Mouse (Mus musculus) T-cell, adult 66 days (primary cell): Measurements from ENCODE around the gene Fbxw5. TPM values are rescaled to one million over a fixed set of nuclear protein-coding genes. Genes with fewer than 3 reads are reported as not detected.

ENCODE experiments used
- total RNA-seq, 2 experiments: library from RNA; stranded (reverse); gene quantifications; 3 replicates in 1 of 2; 4 replicates in 1 of 2; pipeline ENCODE4 v1.2.4; 2023

The Fbxw5 gene
- total RNA-seq: 10 to 100 TPM; 51.3 to 54.9 TPM

GRCm38 (mm10) chr2:25500576-25501405 is at the start of gene Fbxw5:
Gene Fbxw5, plus strand, starts transcription at chr2:25500750.

GRCm38 (mm10) chr2:25456205-25456953 is 44.2 kb upstream of the Fbxw5 start, which contains the start of gene Clic3:
Gene Clic3, plus strand, starts transcription at chr2:25456838.

GRCm38 (mm10) chr2:25460551-25461309 is 39.8 kb upstream of the Fbxw5 start, which contains the start of gene Paxx:
Gene Paxx, minus strand, starts transcription at chr2:25461094.

GRCm38 (mm10) chr2:25469969-25470368 is 30.6 kb upstream of the Fbxw5 start, which contains the start of gene Ptgds:
Gene Ptgds, minus strand, starts transcription at chr2:25470046.

GRCm38 (mm10) chr2:25493476-25493961 is 7.0 kb upstream of the Fbxw5 start, which contains the start of gene Lcn12:
Gene Lcn12, minus strand, starts transcription at chr2:25493911.

GRCm38 (mm10) chr2:25501593-25502486 is 1.3 kb downstream of the Fbxw5 start, which contains the start of gene C8g:
Gene C8g, minus strand, starts transcription at chr2:25501719.

GRCm38 (mm10) chr2:25546811-25547491 is 46.4 kb downstream of the Fbxw5 start, which contains the start of gene Traf2:
Gene Traf2, minus strand, starts transcription at chr2:25546940.

Other genes with a start within 250 kb of the Fbxw5 start
- gene Tmem203, start 245.3 kb upstream of the Fbxw5 start, total RNA-seq: 10 to 100 TPM; 16.7 to 17.9 TPM
- gene Tprn, start 238.1 kb upstream of the Fbxw5 start, total RNA-seq: 10 to 100 TPM; 15.9 to 22.1 TPM
- 10 to 100 TPM; 43.8 to 45.5 TPM for gene Ssna1, start 228.3 kb upstream of the Fbxw5 start, total RNA-seq
- 100 to 1,000 TPM; 108 to 110 TPM for gene Anapc2, start 228.3 kb upstream of the Fbxw5 start, total RNA-seq
- not detected for gene Tmem210, start 212.6 kb upstream of the Fbxw5 start, total RNA-seq
- not detected for gene Lrrc26, start 210.8 kb upstream of the Fbxw5 start, total RNA-seq
- not detected for gene Grin1, start 181.6 kb upstream of the Fbxw5 start, total RNA-seq
- 10 to 100 TPM; 46.4 to 46.6 TPM for gene Man1b1, start 168.4 kb upstream of the Fbxw5 start, total RNA-seq
- gene Dpp7, start 144.4 kb upstream of the Fbxw5 start, total RNA-seq: 10 to 100 TPM; 10.7 to 22.7 TPM
- gene Uap1l1, start 135.1 kb upstream of the Fbxw5 start, total RNA-seq: 10 to 100 TPM in 1 of 2 experiments, 1 to 10 TPM in 1; 8.9 to 12.4 TPM
- 1 to 10 TPM in 1 of 2 experiments, under 1 TPM in 1; 0.39 to 2.7 TPM for gene Sapcd2, start 128.4 kb upstream of the Fbxw5 start, total RNA-seq
- not detected for gene Entpd2, start 104.9 kb upstream of the Fbxw5 start, total RNA-seq
- 1 to 10 TPM; 3.3 to 3.8 TPM for gene Npdc1, start 101.4 kb upstream of the Fbxw5 start, total RNA-seq
- gene Fut7, start 77.5 kb upstream of the Fbxw5 start, total RNA-seq: under 1 TPM; 0.39 to 0.73 TPM
- gene Abca2, start 72.0 kb upstream of the Fbxw5 start, total RNA-seq: 10 to 100 TPM; 82.9 to 83.2 TPM
- gene Clic3, start 43.9 kb upstream of the Fbxw5 start, total RNA-seq: 1 to 10 TPM in 1 of 2 experiments, not detected in 1; 1.4 TPM
- gene Paxx, start 39.7 kb upstream of the Fbxw5 start, total RNA-seq: 10 to 100 TPM; 71.5 to 79.3 TPM
- gene Ptgds, start 30.7 kb upstream of the Fbxw5 start, total RNA-seq: not detected
- gene Lcn12, start 6.8 kb upstream of the Fbxw5 start, total RNA-seq: not detected
- gene C8g, start 969 bp downstream of the Fbxw5 start, total RNA-seq: 1 to 10 TPM; 1.0 to 1.3 TPM
- gene Traf2, start 46.2 kb downstream of the Fbxw5 start, total RNA-seq: 10 to 100 TPM; 45.3 to 55.1 TPM
- gene Edf1, start 57.1 kb downstream of the Fbxw5 start, total RNA-seq: 100 to 1,000 TPM; 121 to 134 TPM
- 1 to 10 TPM; 2.2 to 4.3 TPM for gene Mamdc4, start 74.1 kb downstream of the Fbxw5 start, total RNA-seq
- gene Phpt1, start 74.5 kb downstream of the Fbxw5 start, total RNA-seq: 10 to 100 TPM; 22.0 to 26.5 TPM
- 1 to 10 TPM in 1 of 2 experiments, under 1 TPM in 1; 0.76 to 2.1 TPM for gene Ajm1, start 81.0 kb downstream of the Fbxw5 start, total RNA-seq
- 100 to 1,000 TPM; 121 to 124 TPM for gene Rabl6, start 107.8 kb downstream of the Fbxw5 start, total RNA-seq
- gene Ccdc183, start 116.9 kb downstream of the Fbxw5 start, total RNA-seq: not detected
- 1 to 10 TPM in 1 of 2 experiments, not detected in 1; 1.0 TPM for gene Tmem141, start 121.3 kb downstream of the Fbxw5 start, total RNA-seq
- 1 to 10 TPM; 4.1 to 6.8 TPM for gene Fcna, start 127.3 kb downstream of the Fbxw5 start, total RNA-seq
- gene Lcn8, start 152.4 kb downstream of the Fbxw5 start, total RNA-seq: not detected
- not detected for gene Lcn5, start 157.2 kb downstream of the Fbxw5 start, total RNA-seq
- not detected for gene Lcn6, start 176.0 kb downstream of the Fbxw5 start, total RNA-seq
- not detected for gene Lcn10, start 182.0 kb downstream of the Fbxw5 start, total RNA-seq
- not detected for gene Obp2a, start 199.3 kb downstream of the Fbxw5 start, total RNA-seq
- gene Bmyc, start 206.0 kb downstream of the Fbxw5 start, total RNA-seq: 10 to 100 TPM; 16.3 to 18.4 TPM
- not detected for gene Obp2b, start 236.3 kb downstream of the Fbxw5 start, total RNA-seq